Mouse (Mus musculus) erythroblast, embryonic 14.5 days (primary cell): ENCODE results near the gene Blcap.

Experiments used
- GATA1 ChIP-seq: IDR thresholded peaks from 2 replicates; pipeline ENCODE4 v1.6.1; 2012; ENCODE audit warnings: low read length, inconsistent platforms, mixed read lengths
- TAL1 ChIP-seq: IDR thresholded peaks from 3 replicates; pipeline ENCODE4 v1.6.1; 2012; ENCODE audit warnings: low read length, inconsistent platforms, mixed read lengths

GRCm38 (mm10) chr2:157596876-157597566 lies 25.9 kb upstream of the Blcap start:
- TF ChIP-seq TAL1 (no peak), GATA1 (no peak)
